Mouse (Mus musculus): Measurements from ENCODE around the gene Frmd5.
"Not testable (repeated sequence)": the region's sequence is repeated elsewhere in the genome, so short reads cannot be mapped to it uniquely, and the experiment has no call there.

The Frmd5 gene

GRCm38 (mm10) chr2:121806959-121807653 is at the start of gene Frmd5:
Frmd5 (minus strand) TSS chr2:121807087.
- peak; percentile 96 for DNase-seq

- DNase-seq = no peak
Measured at GRCm38 (mm10) chr2:121853974-121854373, 47.1 kb upstream of the Frmd5 start.

- DNase-seq = no peak
Measured at GRCm38 (mm10) chr2:121852045-121852444, 45.2 kb upstream of the Frmd5 start.

GRCm38 (mm10) chr2:121846050-121846449 is 39.2 kb upstream of the Frmd5 start:
- DNase-seq = no peak

- no peak for DNase-seq
Measured at GRCm38 (mm10) chr2:121842249-121842648, 35.4 kb upstream of the Frmd5 start.

- DNase-seq = no peak
Measured at GRCm38 (mm10) chr2:121841453-121841852, 34.6 kb upstream of the Frmd5 start.

- no peak for DNase-seq
Measured at GRCm38 (mm10) chr2:121834926-121835325, 28.0 kb upstream of the Frmd5 start.

- peak; percentile 45 for DNase-seq
Measured at GRCm38 (mm10) chr2:121832484-121832894, 25.6 kb upstream of the Frmd5 start.

- no peak for DNase-seq
Measured at GRCm38 (mm10) chr2:121828411-121828810, 21.5 kb upstream of the Frmd5 start.

GRCm38 (mm10) chr2:121826189-121826588 is 19.3 kb upstream of the Frmd5 start:
- DNase-seq = no peak

- DNase-seq = no peak
Measured at GRCm38 (mm10) chr2:121824653-121825052, 17.8 kb upstream of the Frmd5 start.

- no peak for DNase-seq
Measured at GRCm38 (mm10) chr2:121821787-121822186, 14.9 kb upstream of the Frmd5 start.

- DNase-seq = not testable (repeated sequence)
Measured at GRCm38 (mm10) chr2:121810876-121811275, 4.0 kb upstream of the Frmd5 start.

- no peak for DNase-seq
Measured at GRCm38 (mm10) chr2:121809126-121809525, 2.2 kb upstream of the Frmd5 start.

- peak; percentile 43 for DNase-seq
Measured at GRCm38 (mm10) chr2:121806171-121806943, 530 bp downstream of the Frmd5 start.

GRCm38 (mm10) chr2:121799051-121799450 is 7.8 kb downstream of the Frmd5 start:
- DNase-seq = no peak

- DNase-seq = no peak
Measured at GRCm38 (mm10) chr2:121795995-121796394, 10.9 kb downstream of the Frmd5 start.

- no peak for DNase-seq
Measured at GRCm38 (mm10) chr2:121789777-121790176, 17.1 kb downstream of the Frmd5 start.

- no peak for DNase-seq
Measured at GRCm38 (mm10) chr2:121788415-121788814, 18.5 kb downstream of the Frmd5 start.

- no peak for DNase-seq
Measured at GRCm38 (mm10) chr2:121787767-121788166, 19.1 kb downstream of the Frmd5 start.

GRCm38 (mm10) chr2:121787271-121787670 is 19.6 kb downstream of the Frmd5 start:
- DNase-seq = no peak

GRCm38 (mm10) chr2:121776219-121776618 is 30.7 kb downstream of the Frmd5 start:
- no peak for DNase-seq

- DNase-seq = no peak
Measured at GRCm38 (mm10) chr2:121764851-121765250, 42.0 kb downstream of the Frmd5 start.

- no peak for DNase-seq
Measured at GRCm38 (mm10) chr2:121761861-121762260, 45.0 kb downstream of the Frmd5 start.
